Mouse (Mus musculus): Measurements from ENCODE around the gene Zfp110.

The Zfp110 gene

DNA sequence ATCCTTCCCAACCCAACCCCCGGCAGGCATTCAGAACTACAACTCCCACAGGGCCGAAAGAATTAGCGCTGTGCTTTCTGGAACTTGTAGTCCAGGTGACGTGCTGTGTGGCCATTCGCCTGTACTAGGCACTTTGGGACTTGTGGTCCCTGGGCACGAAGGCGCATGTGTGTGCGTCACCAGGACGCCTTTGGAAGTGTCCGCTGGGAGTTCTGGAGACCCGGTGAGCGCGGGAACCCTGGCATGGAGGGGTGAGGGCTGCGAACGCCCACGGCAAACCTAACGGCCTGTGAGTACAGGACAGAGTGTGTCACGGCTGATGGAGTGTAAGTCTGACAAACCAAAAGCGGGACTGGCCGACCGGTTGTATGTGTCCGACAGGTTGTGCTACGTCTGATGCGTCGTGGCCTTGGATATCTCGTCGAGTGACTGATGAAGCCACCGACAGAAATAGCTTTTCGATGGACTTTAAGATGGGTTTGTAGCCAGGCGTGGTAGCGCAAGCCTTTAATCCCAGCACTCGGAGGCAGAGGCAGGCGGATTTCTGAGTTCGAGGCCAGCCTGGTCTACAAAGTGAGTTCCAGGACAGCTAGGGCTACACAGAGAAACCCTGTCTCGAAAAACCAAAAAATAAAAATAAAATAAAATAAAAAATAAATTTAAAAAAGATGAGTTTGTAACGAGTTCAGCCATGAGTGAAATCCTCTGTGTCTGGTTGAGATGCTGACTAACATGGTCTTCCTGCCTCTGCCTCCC, 63.3 kb downstream of the Zfp110 start, which contains the start of gene Zscan22:
Zscan22 (plus strand) TSS at position 161 of the 756 bp plus-strand sequence.
- CTCF ChIA-PET = interaction anchor here (0.6 kb wide), 1 partner anchor 112 kb away, joined by 3 read pairs; the partner anchor contains the start of gene Zbtb45

Measured in spleen, embryonic (tissue).